Mouse (Mus musculus): Measurements from ENCODE around the gene 5031439G07Rik.
"Not testable (repeated sequence)": the region's sequence is repeated elsewhere in the genome, so short reads cannot be mapped to it uniquely, and the experiment has no call there.

DNA sequence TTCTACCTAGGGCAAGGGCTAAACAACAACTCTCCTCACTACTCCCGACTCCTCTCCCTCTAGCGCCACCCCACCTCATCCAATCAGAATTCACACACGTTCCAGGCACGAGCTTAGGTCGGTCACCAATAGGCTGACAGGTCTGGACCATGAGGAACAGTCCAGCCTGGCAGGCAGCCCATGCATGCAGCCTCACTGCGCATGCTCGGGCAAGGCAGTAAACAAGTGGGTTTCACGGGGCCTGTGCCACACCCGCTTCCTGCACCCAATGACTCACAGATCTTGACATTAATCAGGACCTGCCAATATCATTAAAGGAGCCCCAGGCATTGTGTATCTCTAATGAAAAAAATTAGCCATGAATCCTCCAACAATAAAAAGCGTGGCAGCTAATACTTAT lies 92.1 kb downstream of the 5031439G07Rik start:
- not testable (repeated sequence) for TF ChIP-seq CTCF (IDR thresholded peaks at IDR 0.05; ENCODE audit: extremely low read depth, insufficient read length, insufficient replicate concordance, low read depth, low read length); POLR2A (IDR thresholded peaks at IDR 0.05; ENCODE audit: low read depth, low read length)

Measured in small intestine, adult 2 months (tissue).